Mouse (Mus musculus): ENCODE measurements at regions not wholly inside any gene's neighbourhood (a gene's known extent, or its start where the extent isn't known, plus 50 kb on each side); places are given as distances from the start of the nearest gene placed in this dataset.
A peak's percentile ranks its signal among the peaks of the same experiment; 100 is the strongest.

GRCm38 (mm10) chr1:183504103-183504841 lies 86.3 kb downstream of the Hhipl2 start:
- no peak for DNase-seq (ENCODE audit: low spot score in 2 of 2)

- DNase-seq (ENCODE audit: low spot score in 2 of 2), result no peak
Measured at GRCm38 (mm10) chr1:183507893-183508292, 89.9 kb downstream of the Hhipl2 start.

- no peak for DNase-seq (ENCODE audit: low spot score in 2 of 2)
Measured at GRCm38 (mm10) chr1:183510759-183511158, 92.7 kb downstream of the Hhipl2 start.

GRCm38 (mm10) chr1:183513876-183514275 lies 95.9 kb downstream of the Hhipl2 start:
- no peak for DNase-seq (ENCODE audit: low spot score in 2 of 2)

GRCm38 (mm10) chr1:183514281-183514983 lies 96.4 kb downstream of the Hhipl2 start:
- no peak for DNase-seq (ENCODE audit: low spot score in 2 of 2)

GRCm38 (mm10) chr1:183514984-183515287 lies 96.9 kb downstream of the Hhipl2 start:
- DNase-seq (ENCODE audit: low spot score in 2 of 2), result no peak

GRCm38 (mm10) chr1:183516167-183516566 lies 98.2 kb downstream of the Hhipl2 start:
- peak in 1 of 2 experiments; percentile 29 for DNase-seq (ENCODE audit: low spot score in 2 of 2)

- DNase-seq (ENCODE audit: low spot score in 2 of 2), result no peak
Measured at GRCm38 (mm10) chr1:183517236-183517635, 99.2 kb downstream of the Hhipl2 start.

GRCm38 (mm10) chr1:183521569-183521968 lies 103.6 kb downstream of the Hhipl2 start:
- no peak for DNase-seq (ENCODE audit: low spot score in 2 of 2)

GRCm38 (mm10) chr1:183533386-183533785 lies 115.4 kb downstream of the Hhipl2 start:
- no peak for DNase-seq (ENCODE audit: low spot score in 2 of 2)

GRCm38 (mm10) chr1:183548752-183549387 lies 130.9 kb downstream of the Hhipl2 start:
- DNase-seq (ENCODE audit: low spot score in 2 of 2), result no peak

GRCm38 (mm10) chr1:183552617-183553016 lies 134.6 kb downstream of the Hhipl2 start:
- no peak for DNase-seq (ENCODE audit: low spot score in 2 of 2)

GRCm38 (mm10) chr1:183553219-183553618 lies 135.2 kb downstream of the Hhipl2 start:
- DNase-seq (ENCODE audit: low spot score in 2 of 2), result no peak

- no peak for DNase-seq (ENCODE audit: low spot score in 2 of 2)
Measured at GRCm38 (mm10) chr1:183562853-183563252, 144.8 kb downstream of the Hhipl2 start.

- DNase-seq (ENCODE audit: low spot score in 2 of 2), result no peak
Measured at GRCm38 (mm10) chr1:183573621-183574585, 155.9 kb downstream of the Hhipl2 start.

GRCm38 (mm10) chr1:183584861-183585260 lies 166.8 kb downstream of the Hhipl2 start:
- DNase-seq (ENCODE audit: low spot score in 2 of 2), result no peak

GRCm38 (mm10) chr1:183586406-183586805 lies 168.4 kb downstream of the Hhipl2 start:
- no peak for DNase-seq (ENCODE audit: low spot score in 2 of 2)

GRCm38 (mm10) chr1:183595306-183595705 lies 177.3 kb downstream of the Hhipl2 start:
- DNase-seq (ENCODE audit: low spot score in 2 of 2), result no peak

GRCm38 (mm10) chr1:183600466-183600865 lies 182.5 kb downstream of the Hhipl2 start:
- DNase-seq (ENCODE audit: low spot score in 2 of 2), result no peak

GRCm38 (mm10) chr1:183611966-183612694 lies 194.1 kb downstream of the Hhipl2 start:
- DNase-seq (ENCODE audit: low spot score in 2 of 2), result no peak

All from layer of hippocampus, postnatal 10 days (tissue).